Mouse (Mus musculus): ENCODE results near the gene Abhd14a. TPM values are rescaled to one million over a fixed set of nuclear protein-coding genes. Genes with fewer than 3 reads are reported as not detected.
A peak's percentile ranks its signal among the peaks of the same experiment; 100 is the strongest.

The Abhd14a gene
- total RNA-seq, 4 experiments from 2014 or later: 35.6 to 44.4 (median 40.2) TPM

DNA sequence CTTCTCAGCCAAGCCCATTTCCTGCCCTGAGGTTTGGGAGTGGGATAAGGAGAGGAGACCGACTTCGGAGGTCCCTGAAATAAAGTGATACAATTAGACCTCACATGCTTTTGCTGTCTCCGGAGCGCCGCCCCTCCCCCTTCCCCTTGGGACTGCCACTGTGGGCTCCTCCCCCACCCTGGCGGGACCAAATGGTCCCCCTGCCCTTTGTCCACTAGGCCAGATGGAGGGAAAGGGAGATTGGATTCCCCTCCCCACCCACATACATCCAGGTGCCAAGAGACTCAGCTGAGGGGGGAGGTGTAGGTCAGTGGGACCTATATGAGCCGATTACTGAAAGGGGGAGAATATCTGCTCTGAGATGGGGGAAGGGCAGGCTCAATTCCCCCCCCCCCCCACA, 5.3 kb upstream of the Abhd14a start:
- DNase-seq (ENCODE audit: low spot score in 2 of 2): no peak

- no peak for DNase-seq (ENCODE audit: low spot score in 2 of 2)
These were observed 4.9 kb upstream of the Abhd14a start for GRCm38 (mm10) chr9:106452351-106452750.

DNA sequence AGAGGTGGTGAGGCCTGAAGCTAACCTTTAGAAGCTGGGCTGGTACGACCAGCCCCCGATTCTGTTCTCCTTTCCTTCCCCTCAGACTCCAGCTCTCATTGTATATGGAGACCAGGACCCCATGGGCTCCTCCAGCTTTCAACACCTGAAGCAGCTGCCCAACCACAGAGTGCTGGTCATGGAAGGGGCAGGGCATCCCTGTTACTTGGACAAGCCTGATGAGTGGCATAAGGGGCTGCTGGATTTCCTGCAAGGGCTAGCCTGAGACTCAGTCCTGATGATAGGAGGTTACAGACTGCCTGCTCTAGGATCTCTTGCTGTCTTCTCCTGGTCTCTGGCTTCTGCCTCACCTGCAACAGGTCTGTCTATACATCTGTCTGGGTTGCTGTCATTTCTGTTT, 4.4 kb upstream of the Abhd14a start:
- DNase-seq (ENCODE audit: low spot score in 2 of 2): no peak

- DNase-seq (ENCODE audit: low spot score in 2 of 2): no peak
These were observed 3.8 kb upstream of the Abhd14a start for GRCm38 (mm10) chr9:106451298-106451697.

DNA sequence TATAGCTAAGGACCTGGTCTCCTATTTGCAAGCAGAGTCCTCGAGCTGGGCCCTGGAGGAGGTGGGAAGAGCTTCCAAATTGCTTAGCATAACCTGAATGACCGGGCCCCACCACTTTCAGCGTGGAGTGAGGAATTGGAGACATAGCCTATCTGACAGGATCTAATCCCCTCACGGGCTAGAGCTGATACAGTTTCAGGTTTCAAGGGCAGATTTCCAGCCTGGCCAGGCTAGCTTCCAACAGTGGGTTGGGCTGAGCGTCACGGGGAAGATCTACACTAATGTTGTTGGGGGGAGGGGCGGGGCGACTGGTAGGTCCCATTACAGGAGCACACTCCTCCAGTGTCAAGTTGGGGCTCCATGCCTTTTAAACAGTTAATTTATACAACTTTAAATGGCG, 3.2 kb upstream of the Abhd14a start:
- no peak for DNase-seq (ENCODE audit: low spot score in 2 of 2)

- DNase-seq (ENCODE audit: low spot score in 2 of 2): no peak
These were observed 2.5 kb upstream of the Abhd14a start for GRCm38 (mm10) chr9:106449947-106450346.

DNA sequence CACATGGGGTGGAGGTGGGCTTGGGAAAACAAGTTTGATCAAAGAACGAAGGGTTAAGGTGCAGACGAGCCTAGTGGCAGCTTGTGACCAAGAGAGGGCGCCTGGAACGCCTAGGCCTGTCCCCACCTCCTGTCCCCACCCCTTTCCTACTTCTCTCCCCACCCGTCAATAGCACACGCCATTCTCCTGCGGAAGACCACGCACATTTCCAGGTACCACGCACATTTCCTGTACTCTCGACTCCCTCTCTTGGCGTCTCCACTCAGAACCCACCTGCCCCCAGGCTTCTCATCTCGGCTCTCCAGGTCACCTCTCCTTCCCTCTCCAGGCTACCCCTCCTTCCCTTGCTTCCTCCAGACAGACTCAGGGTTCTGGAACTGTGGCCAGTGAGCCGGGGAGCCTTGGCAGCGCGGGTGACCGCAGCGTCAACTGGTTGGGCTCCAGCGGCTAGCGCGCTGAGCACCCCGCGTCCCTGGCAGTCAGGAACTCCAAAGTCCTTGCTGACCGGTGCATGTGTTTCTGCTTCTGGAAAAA, 1.1 kb upstream of the Abhd14a start:
- DNase-seq (ENCODE audit: low spot score in 2 of 2): peak in 1 of 2 experiments; percentile 75

GRCm38 (mm10) chr9:106447951-106448350, 473 bp upstream of the Abhd14a start:
- DNase-seq (ENCODE audit: low spot score in 2 of 2): no peak

- DNase-seq (ENCODE audit: low spot score in 2 of 2): no peak
These were observed 2.6 kb downstream of the Abhd14a start for GRCm38 (mm10) chr9:106444836-106445235.

DNA sequence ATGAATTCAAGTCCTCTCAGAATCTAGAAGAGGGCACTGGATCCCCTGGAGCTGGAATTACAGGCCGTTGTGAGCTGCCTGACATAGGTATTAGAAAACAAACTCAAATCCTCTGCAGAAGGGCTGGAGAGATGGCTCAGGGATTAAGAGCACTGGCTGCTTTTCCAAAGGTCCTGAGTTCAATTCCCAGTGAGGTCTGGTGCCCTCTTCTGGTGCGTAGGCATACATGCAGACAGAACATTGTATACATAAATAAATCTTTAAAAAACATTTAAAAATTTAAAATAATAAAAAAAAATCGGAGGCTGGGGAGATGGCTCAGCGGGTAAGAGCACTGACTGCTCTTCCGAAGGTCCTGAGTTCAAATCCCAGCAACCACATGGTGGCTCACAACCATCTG, 4.8 kb downstream of the Abhd14a start:
- DNase-seq (ENCODE audit: low spot score in 2 of 2): no peak

- no peak for DNase-seq (ENCODE audit: low spot score in 2 of 2)
These were observed 10.9 kb downstream of the Abhd14a start for GRCm38 (mm10) chr9:106436566-106436965.

- no peak for DNase-seq (ENCODE audit: low spot score in 2 of 2)
These were observed 14.1 kb downstream of the Abhd14a start for GRCm38 (mm10) chr9:106433389-106433788.

GRCm38 (mm10) chr9:106430015-106430264, 17.5 kb downstream of the Abhd14a start:
- no peak for DNase-seq (ENCODE audit: low spot score in 2 of 2)

DNA sequence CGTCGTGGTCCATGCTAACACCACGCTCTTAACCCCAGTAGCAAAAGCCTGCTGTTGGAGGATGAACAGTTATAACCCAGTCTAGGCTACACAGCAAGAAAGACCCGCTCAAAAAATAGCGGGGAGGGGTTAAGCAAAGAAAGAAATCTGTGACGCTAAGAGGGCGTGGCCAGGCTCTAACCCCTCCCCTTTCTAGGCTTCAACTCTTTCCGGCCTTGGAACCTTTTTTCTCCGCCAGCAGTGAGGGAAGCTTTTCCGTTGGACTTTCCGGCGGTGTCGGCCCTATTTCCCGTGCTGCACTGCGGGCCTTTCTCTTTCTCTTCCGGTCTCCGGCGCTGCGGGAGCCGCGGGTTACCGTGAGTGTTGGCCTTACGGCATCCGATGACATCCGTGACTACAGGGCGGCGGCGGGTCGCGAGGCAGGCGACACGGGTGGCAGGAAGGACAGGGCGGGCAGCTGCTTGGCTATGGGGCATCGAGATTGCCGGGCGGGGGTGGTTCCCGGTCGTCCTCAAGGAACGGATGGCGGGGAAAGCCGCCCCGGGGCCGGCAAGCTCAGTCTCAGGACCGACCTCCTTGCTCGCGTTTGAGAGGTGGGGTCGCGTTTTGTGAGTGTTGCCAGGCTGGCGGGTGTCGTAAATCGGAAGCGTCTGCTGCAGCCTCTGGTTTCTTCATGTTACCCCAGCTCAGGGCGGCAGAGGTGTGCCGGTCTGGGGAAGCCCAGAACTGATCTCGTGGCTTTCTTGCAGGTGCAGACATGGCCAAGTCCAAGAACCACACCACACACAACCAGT, 18.1 kb downstream of the Abhd14a start, which contains the start of gene Rpl29:
Gene Rpl29 (plus strand): TSS at position 234 of the 794 bp plus-strand sequence.
- DNase-seq (ENCODE audit: low spot score in 2 of 2): peak; percentile 92 to 93

GRCm38 (mm10) chr9:106428719-106429220, 18.7 kb downstream of the Abhd14a start:
- no peak for DNase-seq (ENCODE audit: low spot score in 2 of 2)

DNA sequence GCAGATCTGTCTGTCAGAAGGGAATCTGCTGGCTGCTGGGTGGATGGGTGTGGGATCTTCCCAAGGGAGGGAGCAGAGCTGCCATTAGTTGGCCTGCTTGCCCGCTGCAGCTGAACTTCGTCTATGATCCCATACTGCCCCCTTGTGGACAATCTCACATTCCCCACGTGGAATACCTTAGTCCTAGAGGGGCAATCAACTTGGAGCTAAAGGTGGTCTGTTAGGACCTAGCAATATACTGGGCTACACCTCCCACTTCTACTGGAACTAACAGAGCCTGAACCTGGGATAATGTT, 25.7 kb downstream of the Abhd14a start:
- DNase-seq (ENCODE audit: low spot score in 2 of 2): peak; percentile 79 to 91

DNA sequence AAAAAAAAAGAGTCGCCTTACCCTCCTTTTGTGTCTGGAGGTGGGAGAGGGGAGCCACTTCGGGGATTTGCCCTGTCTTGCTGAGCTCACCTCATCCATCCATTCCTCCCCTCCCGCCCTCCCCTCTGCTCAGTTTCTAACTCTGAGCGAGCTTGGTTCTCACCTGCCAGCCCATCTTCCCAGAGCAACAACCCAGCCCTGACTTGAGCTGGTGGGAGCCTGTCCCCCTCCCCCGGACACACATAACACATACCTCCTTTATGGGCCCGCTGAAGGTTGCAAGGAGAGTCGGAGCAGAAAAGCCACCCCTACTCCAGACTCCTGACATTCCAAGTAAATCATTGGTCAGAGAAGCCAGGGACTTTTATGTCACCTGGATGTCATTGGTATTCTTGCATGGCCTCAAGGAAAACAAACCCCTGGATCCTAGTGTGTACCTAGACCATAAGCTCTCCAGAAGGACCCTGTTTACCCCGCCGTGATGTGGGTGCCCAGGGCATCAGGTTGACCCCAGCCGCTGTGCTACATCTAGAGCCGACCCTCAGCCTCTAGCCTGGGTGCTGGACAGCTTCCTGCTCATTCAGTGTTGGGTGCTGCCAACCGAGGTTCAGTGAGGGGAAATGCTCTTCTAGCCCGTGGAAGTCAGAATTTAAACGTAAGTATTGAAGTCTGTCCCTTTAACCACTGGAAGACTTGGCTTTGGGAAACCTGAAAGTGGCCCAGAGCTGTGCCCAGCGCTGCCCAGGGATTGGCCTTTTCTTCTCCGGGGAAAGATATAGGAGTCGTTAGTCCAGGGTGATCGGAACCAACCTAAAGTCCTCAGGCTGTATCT, 26.2 kb downstream of the Abhd14a start:
- no peak for DNase-seq (ENCODE audit: low spot score in 2 of 2)

- DNase-seq (ENCODE audit: low spot score in 2 of 2): no peak
These were observed 26.9 kb downstream of the Abhd14a start for GRCm38 (mm10) chr9:106420608-106421007.

- DNase-seq (ENCODE audit: low spot score in 2 of 2): peak; percentile 89 to 93
These were observed 29.4 kb downstream of the Abhd14a start for GRCm38 (mm10) chr9:106417841-106418625.

DNA sequence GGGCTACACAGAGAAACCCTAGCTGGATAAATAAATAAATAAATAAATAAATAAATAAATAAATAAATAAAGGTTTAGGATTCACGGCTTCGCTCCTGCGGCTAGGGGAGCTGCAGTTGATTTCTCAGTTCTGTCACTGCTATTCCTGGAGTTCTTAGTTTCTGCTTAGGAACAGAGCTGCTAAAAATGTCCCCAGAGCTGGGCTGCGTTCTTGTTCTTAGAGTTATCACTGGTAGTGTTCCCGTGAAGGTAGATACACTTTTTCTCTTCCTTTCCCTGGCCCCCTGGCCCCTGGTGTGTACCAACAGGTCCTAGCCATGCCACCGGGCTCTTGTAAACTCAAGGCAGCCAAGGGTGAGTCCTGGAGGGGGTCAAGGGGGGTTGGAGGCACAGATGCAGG, 30.7 kb downstream of the Abhd14a start:
- no peak for DNase-seq (ENCODE audit: low spot score in 2 of 2)

- DNase-seq (ENCODE audit: low spot score in 2 of 2): no peak
These were observed 33.9 kb downstream of the Abhd14a start for GRCm38 (mm10) chr9:106413606-106414005.

- DNase-seq (ENCODE audit: low spot score in 2 of 2): no peak
These were observed 35.3 kb downstream of the Abhd14a start for GRCm38 (mm10) chr9:106412210-106412609.
